Mouse (Mus musculus) frontal cortex, postnatal 10 days (tissue): ENCODE results near the gene Nav2.

ENCODE experiments used
- DNase-seq, 2 experiments: peaks; one replicate each; pipeline ENCODE4 v3.0.0; 2022; ENCODE audit warnings: low spot score in 2 of 2, mixed read lengths in 1 of 2

Nav2 gene

DNA sequence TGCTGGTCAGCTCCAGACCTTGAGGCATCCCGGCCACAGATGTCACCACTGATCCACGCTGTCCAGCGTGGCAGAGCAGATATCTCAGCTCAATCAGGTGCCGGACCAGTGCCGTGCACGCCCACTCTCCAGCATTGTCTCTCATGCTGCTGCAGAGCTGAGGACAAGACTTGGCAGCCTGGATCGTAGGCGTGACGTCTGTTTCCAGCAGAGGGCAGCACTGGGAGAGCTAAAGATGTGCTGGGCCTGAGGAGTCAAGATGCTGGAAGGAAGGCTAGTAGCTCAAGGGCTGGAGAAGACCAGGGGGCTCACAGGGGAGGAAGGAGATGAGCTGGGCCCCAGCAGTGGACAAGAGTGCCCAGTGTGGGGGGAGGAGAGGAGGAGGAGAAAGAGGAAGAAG is 341.5 kb downstream of the Nav2 start:
- peak; percentile 72 to 81 for DNase-seq

DNA sequence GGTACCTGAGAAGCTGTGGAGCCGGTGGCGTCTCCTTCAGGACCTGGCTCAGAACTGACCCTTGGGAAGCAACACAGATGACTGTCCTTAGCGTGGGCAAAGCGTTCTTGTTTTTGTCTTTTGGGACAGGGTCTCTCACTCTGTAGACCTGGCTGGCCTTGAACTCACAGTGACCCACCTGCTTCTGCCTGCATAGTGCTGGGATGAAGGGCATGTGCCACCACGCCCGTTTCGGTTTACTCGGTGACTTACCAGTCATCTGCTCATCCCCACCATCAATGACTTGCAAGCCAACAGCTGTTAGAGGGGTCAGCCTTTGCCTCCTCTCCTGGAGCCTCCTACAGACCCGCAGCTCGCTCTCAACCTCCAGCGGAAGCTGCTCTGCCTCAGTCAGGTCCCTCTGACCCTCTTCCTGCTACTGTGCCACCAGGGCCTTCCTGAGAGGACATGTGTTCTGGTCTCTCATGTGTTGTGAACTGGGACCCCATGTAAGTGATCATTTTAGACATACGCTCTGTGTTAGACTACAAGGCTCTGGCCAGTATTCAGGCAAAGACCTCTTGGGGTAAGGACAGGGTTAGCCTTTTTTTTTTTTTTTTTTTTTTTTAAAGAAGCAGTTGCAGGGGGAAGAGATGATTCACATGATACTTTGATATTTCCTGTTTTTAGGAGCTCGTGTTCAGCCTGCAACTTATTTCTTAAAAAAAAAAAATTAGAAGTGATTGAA is 342.2 kb downstream of the Nav2 start:
- DNase-seq = peak in 1 of 2 experiments; percentile 6

DNA sequence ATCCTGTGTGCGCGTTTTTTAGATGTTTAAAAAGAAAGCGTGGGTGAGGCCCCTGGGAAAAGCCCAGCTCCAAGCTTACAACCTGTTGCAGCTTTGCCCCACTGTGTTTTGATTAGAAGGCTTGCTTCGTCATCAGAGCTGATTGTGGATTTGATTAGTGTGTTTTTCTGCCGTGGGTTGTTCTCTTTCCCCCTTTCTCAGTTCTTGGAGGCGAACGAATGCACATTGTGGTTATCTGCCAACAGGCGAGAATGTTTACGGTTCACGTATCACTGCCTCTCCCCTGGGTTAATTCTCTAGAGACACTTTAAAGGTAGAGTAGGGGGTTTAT is 342.8 kb downstream of the Nav2 start:
- no peak for DNase-seq

DNA sequence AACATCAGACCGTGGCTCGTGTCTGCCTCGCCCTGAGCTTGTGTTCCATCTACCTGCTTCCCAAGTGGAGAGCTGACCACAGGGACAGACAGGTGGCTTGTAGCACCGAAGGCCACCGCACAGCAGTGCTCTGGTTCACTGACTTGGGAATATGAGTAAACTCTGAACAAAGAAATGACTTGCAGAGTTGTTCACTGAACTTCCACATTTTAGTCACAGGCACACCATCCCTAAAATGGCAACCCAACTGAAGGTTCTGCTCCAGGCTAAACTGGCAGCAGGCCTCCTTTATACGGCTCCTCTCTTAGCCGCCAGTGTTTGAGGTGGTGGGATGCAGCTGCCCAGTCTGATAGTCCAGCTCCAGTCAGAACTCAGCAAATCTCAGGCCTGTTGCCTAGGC is 343.9 kb downstream of the Nav2 start:
- DNase-seq = no peak

DNA sequence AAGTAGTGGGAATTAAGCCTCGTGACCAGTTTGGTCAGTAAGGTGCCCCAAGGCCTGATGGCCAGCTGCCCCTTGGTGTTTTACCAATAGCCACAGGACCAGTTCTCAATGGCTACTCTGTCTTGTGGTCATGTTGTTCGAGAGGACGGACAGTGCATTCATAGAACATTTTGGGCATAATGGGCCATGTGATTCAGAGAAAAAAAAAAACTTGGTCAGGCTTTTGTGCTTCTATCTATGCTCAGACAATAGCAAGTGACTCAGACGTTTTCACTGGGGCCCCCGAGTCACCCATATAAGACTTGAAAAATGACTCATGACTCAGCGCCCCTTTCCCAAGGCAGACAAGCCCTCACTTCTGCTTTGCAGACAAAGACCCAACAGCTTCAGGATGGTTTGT is 344.4 kb downstream of the Nav2 start:
- no peak for DNase-seq

DNA sequence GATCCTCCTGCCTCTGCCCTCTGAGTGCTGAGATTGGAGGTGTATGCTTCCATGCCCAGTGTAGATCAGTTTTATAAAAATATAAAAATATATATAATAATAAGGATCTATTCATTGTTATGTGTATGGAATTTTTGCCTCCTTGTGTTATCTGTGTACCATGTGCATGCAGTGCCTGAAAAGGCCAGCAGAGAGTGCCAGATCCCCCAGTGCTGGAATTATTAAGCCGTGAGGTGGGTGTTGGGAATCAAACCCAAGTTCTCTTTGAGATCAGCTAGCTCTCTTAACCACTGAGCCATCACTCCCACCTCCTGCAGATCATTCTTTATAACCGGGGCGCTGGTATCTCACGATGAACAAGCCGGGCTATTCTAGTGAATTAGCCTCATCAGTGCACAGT is 346.5 kb downstream of the Nav2 start:
- peak in 1 of 2 experiments; percentile 4 for DNase-seq

DNA sequence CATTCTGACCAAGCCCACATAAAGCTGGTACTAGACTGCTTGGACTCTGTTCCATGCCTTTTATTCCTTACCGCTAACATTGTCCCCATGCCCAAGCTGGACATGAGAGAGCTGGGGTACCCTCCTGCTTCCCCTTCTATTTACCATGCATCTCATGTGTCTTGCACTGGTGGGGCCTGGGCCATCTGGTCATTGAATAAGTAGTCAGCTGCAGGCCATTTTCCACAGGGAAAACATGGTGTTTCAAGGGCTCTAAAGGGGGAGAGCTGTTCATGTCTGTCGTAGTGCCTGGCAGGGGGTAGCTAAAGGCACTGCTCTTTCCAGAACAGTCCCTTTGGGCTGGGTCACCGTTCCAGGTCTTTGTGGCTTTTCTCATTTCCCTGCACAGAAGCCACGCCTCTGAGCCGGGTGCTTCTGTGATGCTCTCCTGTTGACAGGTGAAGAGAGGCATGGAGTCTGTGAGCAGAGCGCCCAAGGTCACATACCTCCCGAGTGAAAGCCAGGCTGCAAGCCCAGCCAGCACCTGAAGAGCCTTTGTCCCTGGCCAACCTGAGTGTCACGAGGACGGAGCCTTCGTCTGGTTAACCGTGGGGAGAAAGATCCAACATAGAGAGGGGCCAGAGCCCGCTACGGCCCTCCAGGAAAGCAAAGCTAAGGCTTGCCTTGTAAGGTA is 348.9 kb downstream of the Nav2 start:
- DNase-seq = no peak

DNA sequence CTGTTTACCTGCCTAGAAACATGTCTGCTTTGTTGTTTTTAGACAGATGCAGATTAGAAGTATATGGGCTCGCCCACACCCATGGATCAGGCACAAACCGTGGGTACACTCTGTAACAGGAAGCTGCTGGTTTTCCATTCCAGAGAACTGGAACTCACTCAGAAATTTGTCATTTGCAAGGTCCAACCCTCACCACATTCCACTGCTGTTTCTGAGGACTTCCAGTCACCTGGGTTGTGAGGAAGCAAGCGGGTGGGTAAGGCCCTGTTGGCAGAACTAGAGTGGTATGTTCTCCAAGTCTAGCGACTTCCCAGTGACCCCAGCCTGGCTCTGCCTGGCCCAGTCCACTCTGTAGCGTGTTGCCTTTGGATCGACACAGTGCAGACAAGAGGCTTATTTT is 349.6 kb downstream of the Nav2 start:
- no peak for DNase-seq

DNA sequence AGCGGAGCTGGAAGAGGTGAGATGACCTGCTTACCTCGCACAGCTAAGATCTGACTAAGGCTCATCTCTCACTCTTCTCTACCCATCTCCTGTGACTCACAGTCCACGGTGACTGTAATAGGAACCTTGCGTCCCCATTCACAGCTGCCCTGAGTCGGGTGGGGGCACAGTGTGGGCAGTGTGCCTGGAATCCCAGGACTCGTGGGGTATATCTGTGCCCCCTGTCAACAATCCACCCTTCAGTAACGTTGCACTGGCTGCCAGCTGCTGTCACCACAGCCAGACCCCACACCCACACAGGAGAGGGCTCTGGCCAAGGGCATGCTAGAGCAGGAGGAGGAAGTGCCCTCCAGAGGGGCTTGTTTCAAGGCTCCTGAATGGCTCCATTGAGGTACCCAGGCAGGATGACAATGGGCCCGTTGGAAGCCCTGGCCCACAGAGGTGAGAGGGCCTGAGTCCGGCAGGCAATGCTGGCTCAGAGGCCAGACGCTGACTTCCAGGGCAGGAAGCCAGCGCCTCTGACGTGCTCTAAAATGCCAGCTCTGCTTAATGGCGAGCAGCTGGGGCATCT is 353.5 kb downstream of the Nav2 start:
- peak in 1 of 2 experiments; percentile 22 for DNase-seq

DNA sequence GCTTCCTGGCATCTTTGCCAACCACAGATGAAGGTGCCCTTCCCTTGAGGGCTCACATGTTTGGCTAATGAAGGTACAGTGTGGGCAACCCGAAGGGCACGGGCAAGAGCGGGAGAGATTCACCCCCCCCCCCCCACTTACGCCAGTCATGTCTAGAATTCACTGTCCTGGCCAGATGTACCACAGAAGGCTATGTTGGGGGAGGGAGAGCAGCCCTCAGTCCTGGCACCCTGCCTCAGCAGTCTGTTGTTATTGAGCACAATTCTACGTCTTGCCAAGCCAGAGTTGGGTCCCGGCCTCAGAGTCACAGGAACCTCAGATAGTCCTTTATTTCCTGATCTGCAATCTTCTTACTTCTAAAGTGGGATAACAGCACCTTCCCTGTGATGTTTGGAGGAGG is 357.9 kb downstream of the Nav2 start:
- no peak for DNase-seq

DNA sequence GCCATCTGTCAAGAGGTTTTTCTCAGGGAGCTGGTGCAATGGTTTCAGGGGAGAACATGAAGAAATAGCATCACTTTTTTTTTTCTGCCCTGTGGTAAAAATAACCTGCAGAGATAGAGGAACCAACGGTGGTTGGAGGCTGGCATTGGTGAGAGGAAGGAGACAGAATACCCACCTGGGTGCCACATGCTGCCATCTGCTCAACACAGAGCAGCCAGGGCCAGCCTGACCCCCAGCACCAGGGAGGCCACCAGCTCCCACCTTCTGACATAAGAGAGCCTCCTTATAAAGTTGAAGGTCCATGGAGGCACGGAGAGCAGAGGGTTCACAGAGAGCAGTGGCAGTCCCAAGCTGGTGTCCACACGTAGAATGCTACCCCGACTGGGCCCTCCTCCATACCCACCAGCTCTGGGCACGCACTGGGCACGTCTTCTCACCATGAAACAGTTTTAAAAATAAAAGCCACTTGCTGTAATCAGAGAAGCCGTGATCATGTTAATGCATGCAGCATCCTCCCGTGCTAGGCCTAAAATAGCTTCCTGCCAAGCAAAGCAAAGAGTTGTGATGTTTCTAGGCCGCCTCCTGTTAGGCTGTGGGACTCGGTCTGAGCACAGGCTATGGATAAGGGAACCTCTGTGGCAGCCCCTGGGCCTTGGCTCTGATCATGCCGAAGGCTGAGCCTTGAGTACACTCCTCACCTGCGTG is 359.3 kb downstream of the Nav2 start:
- DNase-seq = peak in 1 of 2 experiments; percentile 56

DNA sequence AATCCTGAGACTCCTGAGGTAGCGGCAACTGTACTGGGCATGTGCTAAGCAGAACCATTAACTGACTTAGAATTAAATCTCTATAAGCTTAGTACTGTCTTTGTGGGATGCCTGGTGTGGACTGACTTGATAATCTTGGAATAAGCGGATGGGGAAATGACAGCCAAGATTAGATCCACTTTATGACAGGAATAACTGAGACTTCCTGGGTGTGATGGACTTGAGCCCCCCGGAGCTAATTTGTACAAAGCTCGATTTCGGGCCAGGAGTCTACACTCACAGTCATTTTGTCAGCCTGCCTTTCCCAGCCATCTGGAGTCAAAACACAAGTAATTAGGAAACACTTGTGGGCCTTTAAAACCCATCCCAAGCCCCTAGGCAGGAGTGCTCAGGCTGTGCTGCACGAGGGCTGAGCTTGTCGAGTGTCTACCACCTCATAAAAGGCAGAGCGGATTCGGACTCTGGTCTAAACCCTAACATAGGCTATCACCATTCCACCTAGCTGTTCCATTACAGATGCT is 359.9 kb downstream of the Nav2 start:
- DNase-seq = no peak

DNA sequence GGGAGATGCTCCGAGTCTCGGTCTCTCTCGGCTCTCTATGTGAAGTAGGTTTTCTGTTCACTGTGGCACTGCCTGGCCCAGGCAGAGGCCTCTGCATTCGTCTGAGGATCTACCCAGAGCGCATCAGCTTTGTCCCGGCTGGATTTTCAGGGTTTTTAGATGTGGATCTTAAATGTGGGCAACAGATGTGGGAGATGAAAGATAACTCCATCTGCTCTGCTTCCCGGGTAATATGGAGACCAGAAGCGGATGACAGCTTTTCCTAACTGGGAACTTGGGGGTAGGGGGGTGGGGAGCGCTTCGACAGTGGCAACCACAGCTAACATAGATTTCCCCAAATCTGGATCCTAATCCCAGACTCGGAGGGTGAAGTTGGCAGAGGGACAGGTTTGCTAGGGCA is 362.3 kb downstream of the Nav2 start:
- no peak for DNase-seq

DNA sequence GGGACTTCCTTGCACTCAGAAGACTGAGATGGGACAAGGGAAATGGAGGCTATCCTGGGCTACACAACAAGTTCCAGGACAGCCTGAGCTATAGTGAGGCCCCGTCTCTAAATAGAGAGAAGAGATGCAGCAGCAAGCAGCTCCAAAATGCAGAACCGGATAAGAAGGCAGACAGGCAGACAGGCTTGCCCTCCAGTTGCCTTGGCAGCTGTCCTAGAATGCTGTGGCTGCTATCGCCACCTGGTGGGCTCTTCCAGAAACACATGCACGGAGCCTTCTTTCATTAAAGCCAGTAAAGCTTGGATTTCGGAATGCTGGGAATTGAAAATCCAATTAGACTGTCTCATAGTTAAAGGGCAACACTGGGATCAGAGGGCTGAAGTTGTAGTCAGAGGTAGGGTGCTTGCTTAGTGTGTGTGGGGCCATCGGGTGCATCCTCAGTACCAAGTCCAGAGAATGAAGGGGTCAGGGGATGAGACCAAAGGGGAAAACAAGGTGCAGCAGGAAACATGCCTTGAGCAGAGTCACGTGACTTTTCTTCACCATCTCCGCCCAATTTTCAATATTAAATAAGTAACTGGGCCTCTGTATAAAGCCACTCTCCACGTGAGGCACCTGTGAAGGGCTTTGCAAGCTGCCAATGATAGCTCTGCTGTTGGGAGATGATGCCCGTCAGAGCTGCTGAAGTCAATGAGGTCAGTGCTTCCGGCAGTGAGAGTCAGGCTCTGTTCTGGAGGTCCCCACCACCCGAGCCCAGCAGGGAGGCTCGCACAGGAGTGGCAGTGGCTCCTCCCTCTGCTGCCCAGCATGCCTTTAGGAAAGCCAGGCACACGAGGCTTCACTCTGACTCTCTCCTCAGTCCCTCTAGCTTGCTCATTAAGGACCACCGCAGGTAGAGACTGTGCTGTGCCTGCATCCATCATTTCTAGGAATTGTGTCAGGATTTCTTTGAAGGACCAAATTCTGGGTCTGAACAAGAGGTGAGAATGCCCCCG is 364.2 kb downstream of the Nav2 start:
- peak; percentile 70 to 81 for DNase-seq

DNA sequence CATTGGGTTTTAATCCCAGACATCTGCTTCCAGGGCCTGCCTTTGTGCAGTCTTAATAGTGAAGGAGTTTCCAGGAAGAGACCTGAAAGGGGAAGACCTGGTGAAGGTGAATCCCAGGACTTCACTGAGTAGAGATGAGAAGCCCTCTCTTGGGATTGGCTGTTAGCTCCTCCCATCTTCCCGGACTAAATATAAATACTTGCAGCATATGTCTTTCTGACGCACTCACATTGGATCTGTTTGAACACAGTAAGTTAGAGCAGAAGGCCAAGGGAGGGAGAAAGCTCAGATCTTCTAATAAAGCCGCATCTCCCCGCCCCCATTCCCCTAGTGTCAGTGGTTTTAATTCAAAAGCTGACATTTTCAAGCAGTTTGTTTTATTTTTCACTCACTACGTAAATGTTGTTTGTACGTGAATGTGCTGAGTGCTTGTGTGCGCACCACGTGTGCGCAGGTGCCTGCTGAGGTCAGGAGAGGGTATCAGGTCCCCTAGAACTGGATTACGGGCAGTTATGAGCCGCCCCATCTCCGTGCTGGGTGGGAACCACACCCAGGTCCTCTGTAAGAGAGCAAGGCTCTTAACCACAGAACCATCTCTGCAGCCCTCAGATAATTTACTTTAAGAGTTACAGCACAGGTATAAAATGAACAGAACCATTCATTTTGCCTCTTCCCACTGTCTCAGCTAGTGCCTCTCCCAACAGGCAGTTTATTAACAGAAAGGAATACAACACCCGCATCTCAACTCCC is 365.6 kb downstream of the Nav2 start:
- no peak for DNase-seq

DNA sequence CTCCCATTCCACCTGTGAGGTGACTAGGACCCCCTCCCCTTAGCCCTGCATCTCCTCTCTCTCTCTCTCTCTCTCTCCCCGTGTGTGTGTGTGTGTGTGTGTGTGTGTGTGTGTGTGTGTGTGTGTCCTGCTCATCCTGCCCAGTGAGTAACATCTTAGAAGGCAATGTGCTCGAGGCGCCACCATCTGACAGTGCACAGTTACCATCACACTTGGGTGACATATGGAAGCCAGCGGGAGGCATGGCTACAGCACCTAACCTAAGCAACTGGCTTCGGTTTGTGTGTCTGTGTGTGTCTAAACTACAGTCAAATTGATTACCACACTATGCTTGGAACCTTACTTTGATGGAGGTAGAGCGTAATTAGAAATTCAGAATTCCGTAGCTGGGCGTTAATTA is 366.2 kb downstream of the Nav2 start:
- DNase-seq = no peak

DNA sequence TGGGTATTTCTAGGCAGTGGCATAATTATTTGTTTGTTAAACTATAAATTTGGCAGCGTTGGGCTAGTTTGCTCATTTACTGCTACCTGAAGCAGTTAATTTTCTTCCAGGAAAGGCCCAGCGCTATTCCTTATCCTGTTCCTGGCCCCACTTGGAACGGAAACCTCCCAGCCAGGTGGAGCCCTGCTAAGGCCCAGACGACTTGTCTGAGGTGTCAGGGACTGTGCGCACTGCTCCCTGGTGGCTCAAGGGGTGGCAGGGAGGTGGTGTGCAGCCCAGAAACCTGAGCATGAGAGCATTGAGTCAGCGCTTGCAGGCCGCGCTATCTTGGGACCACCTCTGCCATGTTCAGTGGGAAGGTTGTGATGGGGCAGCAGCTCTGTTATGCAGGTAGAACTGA is 367.6 kb downstream of the Nav2 start:
- DNase-seq = no peak

DNA sequence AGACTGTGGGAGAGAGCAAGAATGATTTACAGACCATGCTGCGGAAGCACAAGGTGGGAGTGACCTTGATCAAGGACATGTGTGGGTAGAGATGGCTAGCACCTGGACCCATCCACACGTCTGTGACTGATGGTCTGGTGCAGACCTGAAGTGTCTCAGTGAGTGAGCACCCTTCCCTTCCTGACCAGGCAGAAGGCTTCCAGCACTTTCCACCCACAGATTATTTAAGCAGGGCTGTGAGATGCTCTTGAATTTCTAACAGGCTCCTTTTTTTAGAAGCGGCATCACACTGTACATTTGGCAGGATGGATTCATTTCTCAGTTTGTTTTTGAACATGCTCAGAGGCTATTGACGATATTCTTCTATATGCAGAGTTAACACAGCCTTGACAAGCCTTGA is 369.2 kb downstream of the Nav2 start:
- DNase-seq = no peak

DNA sequence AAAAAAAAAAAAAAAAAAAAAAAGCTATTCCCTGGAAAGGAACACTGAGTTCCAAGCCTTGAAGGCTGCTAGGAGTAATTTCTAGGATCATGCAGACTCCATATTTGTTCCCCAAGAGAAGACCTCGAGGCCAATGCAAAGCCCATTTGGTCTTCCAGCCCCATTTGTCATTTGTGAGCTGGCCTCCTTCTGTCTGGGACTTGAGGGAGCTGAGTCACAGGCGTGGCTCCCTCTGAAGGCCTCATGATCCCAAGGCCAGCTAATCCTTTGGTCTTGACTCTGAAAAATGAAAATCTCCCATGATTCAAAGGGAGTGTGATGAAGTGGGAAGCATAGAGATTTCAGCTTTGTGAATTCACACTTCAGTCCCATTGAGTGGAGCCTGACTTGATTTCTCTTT is 370.0 kb downstream of the Nav2 start:
- DNase-seq = no peak

DNA sequence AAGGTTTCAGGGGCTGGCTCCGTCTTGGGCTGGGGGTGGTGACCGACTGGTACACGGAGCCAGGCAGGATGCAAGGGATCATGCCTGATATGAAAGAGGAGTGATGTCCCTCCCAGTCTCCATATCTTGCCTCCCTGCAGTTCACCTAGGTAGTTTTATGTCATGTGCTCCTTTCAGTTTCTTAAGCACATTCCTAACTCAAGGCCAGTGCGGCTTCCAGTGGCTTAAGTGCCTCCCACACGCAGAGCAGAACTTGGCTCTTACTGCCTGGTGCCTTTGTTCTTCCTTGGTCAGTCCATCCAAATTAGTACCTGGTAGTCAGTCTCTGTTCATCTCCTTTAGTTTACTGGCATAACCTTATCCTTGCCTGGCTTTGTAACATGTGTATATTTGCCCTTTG is 371.9 kb downstream of the Nav2 start:
- no peak for DNase-seq

DNA sequence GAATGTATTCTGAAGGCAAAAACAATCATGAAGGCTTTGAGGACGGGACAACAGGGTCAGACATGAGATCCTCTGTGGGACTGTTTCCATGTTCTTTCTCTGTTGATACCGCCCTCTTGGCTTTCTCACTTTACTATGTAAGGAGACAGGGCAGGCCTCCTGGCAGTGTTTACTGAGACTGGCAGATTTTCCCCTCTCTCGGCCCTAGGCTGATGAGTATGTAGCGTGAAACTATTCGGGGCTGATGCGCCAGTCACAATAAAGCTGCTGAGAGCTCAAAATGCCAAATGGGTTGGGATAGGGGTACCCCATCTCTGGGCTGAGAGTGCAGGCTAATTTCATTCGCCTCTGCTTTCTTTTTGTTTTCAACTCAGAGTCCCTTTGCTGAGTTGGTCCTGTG is 373.9 kb downstream of the Nav2 start:
- DNase-seq = no peak
